Mouse (Mus musculus) naive thymus-derived CD4-positive, alpha-beta T cell, adult 2 months (primary cell): Measurements from ENCODE around the gene Spem1.

Experiments used
- DNase-seq: peaks from one replicate; pipeline ENCODE4 v3.0.0-alpha.2; 2011; ENCODE audit warnings: low read depth

Spem1 gene

GRCm38 (mm10) chr11:69800392-69801197 is 21.4 kb downstream of the Spem1 start:
- peak; percentile 37 for DNase-seq

GRCm38 (mm10) chr11:69800138-69800391 is 21.9 kb downstream of the Spem1 start:
- peak; percentile 32 for DNase-seq

GRCm38 (mm10) chr11:69799394-69800137 is 22.4 kb downstream of the Spem1 start:
- peak; percentile 19 for DNase-seq

- no peak for DNase-seq
These were observed 24.1 kb downstream of the Spem1 start for GRCm38 (mm10) chr11:69797924-69798323.

- DNase-seq: peak; percentile 45
These were observed 26.0 kb downstream of the Spem1 start for GRCm38 (mm10) chr11:69795983-69796435.

- peak; percentile 93 for DNase-seq
These were observed 26.6 kb downstream of the Spem1 start, which contains the start of gene Chrnb1 for GRCm38 (mm10) chr11:69795168-69795982. TSS of gene Chrnb1 (minus strand) at chr11:69795943.

GRCm38 (mm10) chr11:69793429-69793828 is 28.6 kb downstream of the Spem1 start:
- no peak for DNase-seq

GRCm38 (mm10) chr11:69791420-69791819 is 30.6 kb downstream of the Spem1 start:
- no peak for DNase-seq

GRCm38 (mm10) chr11:69789431-69789830 is 32.5 kb downstream of the Spem1 start:
- DNase-seq: no peak

GRCm38 (mm10) chr11:69787306-69787705 is 34.7 kb downstream of the Spem1 start:
- DNase-seq: no peak

- DNase-seq: no peak
These were observed 37.1 kb downstream of the Spem1 start for GRCm38 (mm10) chr11:69784793-69785272.

- DNase-seq: no peak
These were observed 40.2 kb downstream of the Spem1 start for GRCm38 (mm10) chr11:69781828-69782227.

- no peak for DNase-seq
These were observed 43.0 kb downstream of the Spem1 start for GRCm38 (mm10) chr11:69778985-69779384.

- DNase-seq: no peak
These were observed 43.6 kb downstream of the Spem1 start for GRCm38 (mm10) chr11:69778258-69778982.

GRCm38 (mm10) chr11:69777504-69778257 is 44.3 kb downstream of the Spem1 start:
- DNase-seq: no peak

- no peak for DNase-seq
These were observed 45.5 kb downstream of the Spem1 start for GRCm38 (mm10) chr11:69776488-69776887.

- DNase-seq: no peak
These were observed 46.3 kb downstream of the Spem1 start for GRCm38 (mm10) chr11:69775716-69776115.

GRCm38 (mm10) chr11:69774961-69775360 is 47.0 kb downstream of the Spem1 start:
- DNase-seq: no peak
